Mouse (Mus musculus): ENCODE data around the gene Scn10a. TPM values are rescaled to one million over a fixed set of nuclear protein-coding genes. Genes with fewer than 3 reads are reported as not detected.

Scn10a gene
- total and polyA plus RNA-seq, 3 experiments: not detected

DNA sequence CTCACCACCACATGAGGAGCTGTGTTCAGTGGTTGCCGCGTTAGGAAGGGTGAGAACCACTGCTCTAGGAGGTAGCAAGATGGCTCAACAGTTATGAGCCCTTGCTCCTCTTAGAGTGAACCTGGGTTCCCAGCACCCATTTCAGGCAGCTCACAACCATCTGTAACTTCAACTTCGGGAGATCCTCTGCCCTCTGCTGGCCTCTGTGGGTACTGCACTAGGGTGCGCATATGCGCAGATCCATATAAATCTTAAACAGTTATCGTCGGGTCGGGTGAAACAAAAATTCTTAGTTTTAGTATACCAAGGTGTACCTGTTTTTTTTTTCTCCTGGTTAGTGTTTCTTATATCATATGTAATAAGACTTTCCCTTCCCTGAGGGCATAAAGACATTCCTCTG is 32.9 kb downstream of the Scn10a start:
- H3K9me3 ChIP-seq (replicated peaks; ENCODE audit: low read length): peaks cover 3% of the 10 kb centered on the region
- H3K9ac ChIP-seq (ENCODE audit: insufficient read depth, low read depth): no peak overlapping the region
- no peaks in the 10 kb centered on the region for H3K36me3 ChIP-seq (replicated peaks in 1 of 2; ENCODE audit: control insufficient read depth in 1 of 2, insufficient read depth in 1 of 2, low read length in 1 of 2)
- in situ Hi-C loops (cut with MboI; ENCODE audit: low pct_ligation_motif_present, low pct_unique_long_range_greater_than_20kb, low sequenced_read_pairs): no loop called here
- dilution Hi-C loops (cut with MboI; ENCODE audit: extremely low pct_ligation_motif_present, extremely low pct_unique_long_range_greater_than_20kb, low sequenced_read_pairs): no loop called here
- TF ChIP-seq CTCF (conservative IDR thresholded peaks at IDR 0.05 in 1 of 2, IDR thresholded peaks at IDR 0.05 in 1 of 2; ENCODE audit: low read depth in 2 of 2, low read length in 2 of 2) (peak; percentile 42 to 44; a peak in 3 of 4 replicates), RCOR1 (conservative IDR thresholded peaks at IDR 0.05; ENCODE audit: low read depth, low read length) (no peak), SMC3 (IDR thresholded peaks at IDR 0.05; ENCODE audit: low read depth, low read length) (peak; percentile 20; the same call in 1 of the 2 replicates), JUND (conservative IDR thresholded peaks at IDR 0.05; ENCODE audit: low read depth, low read length) (no peak)
- no peak overlapping the region for H3K4me2 ChIP-seq (ENCODE audit: insufficient read depth, low read depth, poor library complexity, severe bottlenecking)
- peaks cover 0 to 2% of the 10 kb centered on the region in 2 experiments; a peak in 1 of 4 replicates for H3K4me1 ChIP-seq (ENCODE audit: control insufficient read depth in 1 of 2, insufficient read depth in 2 of 2)
- DNase-seq (ENCODE audit: extremely low read depth): no peak
- no peak overlapping the region for H3K4me3 ChIP-seq (replicated peaks in 1 of 3; ENCODE audit: low read depth in 2 of 3, low read length in 2 of 3, poor library complexity in 1 of 3)
- no peak overlapping the region for H3K27ac ChIP-seq (ENCODE audit: insufficient read depth, low read depth)
- H3K79me2 ChIP-seq (replicated peaks; ENCODE audit: control insufficient read depth, extremely low read depth, insufficient read depth, poor library complexity, severe bottlenecking): no peaks in the 10 kb centered on the region
- peaks cover 34% of the 10 kb centered on the region for H3K27me3 ChIP-seq (replicated peaks)

- peaks cover 37% of the 10 kb centered on the region for H3K27me3 ChIP-seq (replicated peaks)
- in situ Hi-C loops (cut with MboI; ENCODE audit: low pct_ligation_motif_present, low pct_unique_long_range_greater_than_20kb, low sequenced_read_pairs): no loop called here
- dilution Hi-C loops (cut with MboI; ENCODE audit: extremely low pct_ligation_motif_present, extremely low pct_unique_long_range_greater_than_20kb, low sequenced_read_pairs): no loop called here
Observed at GRCm38 (mm10) chr9:119680896-119681295, 38.2 kb downstream of the Scn10a start.

DNA sequence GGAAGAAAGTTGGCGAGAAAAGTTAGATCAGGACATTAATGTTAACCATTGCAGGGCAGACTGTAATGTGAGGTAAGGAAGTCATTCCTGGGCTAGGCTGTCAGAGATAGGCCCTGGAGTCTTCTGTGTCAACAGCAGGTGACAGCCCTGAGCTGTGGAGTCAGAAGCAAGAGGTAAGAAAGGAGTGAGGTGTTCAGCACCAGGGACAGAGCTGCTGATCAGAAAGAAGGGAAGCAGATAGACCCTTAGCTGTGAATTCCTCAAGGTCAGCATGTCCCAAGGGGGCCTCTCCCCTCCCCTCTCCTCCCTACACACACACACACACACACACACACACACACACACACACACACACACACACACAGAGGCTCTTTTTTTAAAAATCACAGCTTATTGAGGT is 55.0 kb downstream of the Scn10a start:
- DNase-seq (ENCODE audit: extremely low read depth): no peak
- no peak overlapping the region for H3K4me3 ChIP-seq (replicated peaks in 1 of 3; ENCODE audit: low read depth in 2 of 3, low read length in 2 of 3, poor library complexity in 1 of 3)
- no peak overlapping the region for H3K27ac ChIP-seq (ENCODE audit: insufficient read depth, low read depth)
- in situ Hi-C loops (cut with MboI; ENCODE audit: low pct_ligation_motif_present, low pct_unique_long_range_greater_than_20kb, low sequenced_read_pairs): loop anchor here (25.0 kb wide), 1 partner anchor 223 kb away; the partner anchor contains the start of gene Wdr48
- 0 out of 4 replicates have a peak, but pooled peaks cover 0 to 2% of the 10 kb centered on the region in 2 experiments for H3K4me1 ChIP-seq (ENCODE audit: control insufficient read depth in 1 of 2, insufficient read depth in 2 of 2)
- H3K9ac ChIP-seq (ENCODE audit: insufficient read depth, low read depth): no peak overlapping the region
- no peak for TF ChIP-seq USF2 (conservative IDR thresholded peaks at IDR 0.05; ENCODE audit: low read depth, low read length)
- TF ChIP-seq ZC3H11A (IDR thresholded peaks at IDR 0.05; ENCODE audit: low read depth, low read length): no peak
- TF ChIP-seq MXI1 (IDR thresholded peaks at IDR 0.05; ENCODE audit: low read depth, low read length): no peak
- peak; percentile 19 for TF ChIP-seq RAD21 (IDR thresholded peaks at IDR 0.05; ENCODE audit: low read depth, low read length)
- no peak for TF ChIP-seq ZKSCAN1 (IDR thresholded peaks at IDR 0.05; ENCODE audit: borderline replicate concordance, low read depth, low read length)
- TF ChIP-seq KAT2A (IDR thresholded peaks at IDR 0.05; ENCODE audit: insufficient replicate concordance, low read length): no peak
- TF ChIP-seq MAZ (IDR thresholded peaks at IDR 0.05; ENCODE audit: low read depth, low read length): no peak
- TF ChIP-seq CTCF (conservative IDR thresholded peaks at IDR 0.05 in 1 of 2, IDR thresholded peaks at IDR 0.05 in 1 of 2; ENCODE audit: low read depth in 2 of 2, low read length in 2 of 2): peak in 1 of 2 experiments; percentile 29; a peak in 1 of 4 replicates
- TF ChIP-seq TBP (conservative IDR thresholded peaks at IDR 0.05; ENCODE audit: low read depth, low read length): no peak
- TF ChIP-seq PAX5 (IDR thresholded peaks at IDR 0.05; ENCODE audit: low read length): no peak
- TF ChIP-seq RCOR1 (conservative IDR thresholded peaks at IDR 0.05; ENCODE audit: low read depth, low read length): no peak
- no peak for TF ChIP-seq CHD2 (IDR thresholded peaks at IDR 0.05; ENCODE audit: low read length)
- no peak for TF ChIP-seq BHLHE40 (IDR thresholded peaks at IDR 0.05; ENCODE audit: low read depth, low read length)
- no peak for TF ChIP-seq EP300 (IDR thresholded peaks at IDR 0.05; ENCODE audit: low read length)
- TF ChIP-seq MEF2A (IDR thresholded peaks at IDR 0.05; ENCODE audit: borderline replicate concordance, low read depth, low read length): no peak
- no peak for TF ChIP-seq MAFK (IDR thresholded peaks at IDR 0.05; ENCODE audit: insufficient replicate concordance, low read length)
- TF ChIP-seq SMC3 (IDR thresholded peaks at IDR 0.05; ENCODE audit: low read depth, low read length): peak; percentile 22; the same call in 1 of the 2 replicates
- TF ChIP-seq ELF1 (IDR thresholded peaks at IDR 0.05; ENCODE audit: low read depth, low read length): no peak
- H3K9me3 ChIP-seq (replicated peaks; ENCODE audit: low read length): no peaks in the 10 kb centered on the region
- no peaks in the 10 kb centered on the region for H3K79me2 ChIP-seq (replicated peaks; ENCODE audit: control insufficient read depth, extremely low read depth, insufficient read depth, poor library complexity, severe bottlenecking)
- H3K27me3 ChIP-seq (replicated peaks): peaks cover 49% of the 10 kb centered on the region
- no peaks in the 10 kb centered on the region for H3K36me3 ChIP-seq (replicated peaks in 1 of 2; ENCODE audit: control insufficient read depth in 1 of 2, insufficient read depth in 1 of 2, low read length in 1 of 2)
- no peak overlapping the region for H3K4me2 ChIP-seq (ENCODE audit: insufficient read depth, low read depth, poor library complexity, severe bottlenecking)
- dilution Hi-C loops (cut with MboI; ENCODE audit: extremely low pct_ligation_motif_present, extremely low pct_unique_long_range_greater_than_20kb, low sequenced_read_pairs): no loop called here

More at GRCm38 (mm10) chr9:119680896-119681295, 38.2 kb downstream of the Scn10a start:
- Histone ChIP-seq H3K4me1 (ENCODE audit: control insufficient read depth in 1 of 2, insufficient read depth in 2 of 2) (no peaks in the 10 kb centered on the region), H3K9ac (ENCODE audit: insufficient read depth, low read depth) (no peak overlapping the region), H3K4me3 (replicated peaks in 1 of 3; ENCODE audit: low read depth in 2 of 3, low read length in 2 of 3, poor library complexity in 1 of 3) (no peak overlapping the region), H3K9me3 (replicated peaks; ENCODE audit: low read length) (no peaks in the 10 kb centered on the region), H3K79me2 (replicated peaks; ENCODE audit: control insufficient read depth, extremely low read depth, insufficient read depth, poor library complexity, severe bottlenecking) (no peaks in the 10 kb centered on the region), H3K27ac (ENCODE audit: insufficient read depth, low read depth) (no peak overlapping the region), H3K4me2 (ENCODE audit: insufficient read depth, low read depth, poor library complexity, severe bottlenecking) (no peak overlapping the region), H3K36me3 (replicated peaks in 1 of 2; ENCODE audit: control insufficient read depth in 1 of 2, insufficient read depth in 1 of 2, low read length in 1 of 2) (no peaks in the 10 kb centered on the region)
- TF ChIP-seq RAD21 (IDR thresholded peaks at IDR 0.05; ENCODE audit: low read depth, low read length): no peak
- no peak for TF ChIP-seq IRF4 (IDR thresholded peaks at IDR 0.05; ENCODE audit: low read depth, low read length)
- TF ChIP-seq MAFK (IDR thresholded peaks at IDR 0.05; ENCODE audit: insufficient replicate concordance, low read length): no peak
- TF ChIP-seq TCF12 (IDR thresholded peaks at IDR 0.05; ENCODE audit: low read depth, low read length): no peak
- TF ChIP-seq ELF1 (IDR thresholded peaks at IDR 0.05; ENCODE audit: low read depth, low read length): no peak
- no peak for TF ChIP-seq NRF1 (IDR thresholded peaks at IDR 0.05; ENCODE audit: low read depth, low read length)
- no peak for TF ChIP-seq E2F4 (IDR thresholded peaks at IDR 0.05; ENCODE audit: insufficient replicate concordance, low read depth, low read length)
- no peak for TF ChIP-seq MAZ (IDR thresholded peaks at IDR 0.05; ENCODE audit: low read depth, low read length)
- no peak for TF ChIP-seq CHD1 (IDR thresholded peaks at IDR 0.05; ENCODE audit: low read depth, low read length)
- DNase-seq (ENCODE audit: extremely low read depth): no peak
